Mouse (Mus musculus) liver, embryonic 14.5 days (tissue): Measurements from ENCODE around the gene Renbp. TPM values are rescaled to one million over a fixed set of nuclear protein-coding genes. Genes with fewer than 3 reads are reported as not detected.

Experiments used
- ATAC-seq: fragments of 200-750 bp; cut with Nextera tagmentation; 2 replicates; pipeline ENCODE4 v1.8.0; 2017; ENCODE audit warnings: moderate number of reproducible peaks, mild to moderate bottlenecking, moderate library complexity; ENCODE audit not compliant: insufficient read depth
- DNase-seq, 3 experiments: peaks; one replicate each; pipeline ENCODE4 v3.0.0-alpha.2; 2012 to 2013; ENCODE audit warnings: low read depth in 3 of 3, low spot score in 3 of 3
- H3K27ac ChIP-seq: fragments of 300-500 bp; sonication (generic); 2 replicates; pipeline ENCODE4 v1.5.1; 2014; ENCODE audit warnings: moderate library complexity, mild to moderate bottlenecking, control low read depth, inconsistent platforms
- H3K27me3 ChIP-seq: fragments of 300-500 bp; sonication (generic); 2 replicates; pipeline ENCODE4 v1.6.1; 2014; ENCODE audit warnings: mild to moderate bottlenecking, low read length, moderate library complexity; ENCODE audit not compliant: control insufficient read depth, insufficient read depth
- H3K36me3 ChIP-seq: fragments of 300-500 bp; sonication (generic); replicated peaks from 2 replicates; pipeline ENCODE4 v1.6.1; 2014; ENCODE audit warnings: low read depth; ENCODE audit not compliant: control insufficient read depth, insufficient read depth
- H3K4me1 ChIP-seq, 2 experiments: fragments of 200-500 bp in 1 of 2; fragments of 300-500 bp in 1 of 2; sonication (generic) in 1 of 2; replicated peaks; 2 replicates each; pipeline ENCODE4 v1.6.1; 2012 to 2014; ENCODE audit warnings: antibody characterized with exemption in 1 of 2, inconsistent platforms in 1 of 2, low read length in 1 of 2; ENCODE audit not compliant: control insufficient read depth in 2 of 2, insufficient read depth in 2 of 2
- H3K4me2 ChIP-seq: fragments of 300-500 bp; sonication (generic); 2 replicates; pipeline ENCODE4 v1.6.1; 2014; ENCODE audit warnings: low read depth, mild to moderate bottlenecking, control low read depth, moderate library complexity
- H3K4me3 ChIP-seq, 2 experiments: fragments of 200-500 bp in 1 of 2; fragments of 300-500 bp in 1 of 2; sonication (generic) in 1 of 2; 2 replicates each; pipeline ENCODE4 v1.5.1; 2012 to 2014; ENCODE audit warnings: low read depth in 2 of 2, low read length in 2 of 2, mild to moderate bottlenecking in 2 of 2, control low read depth in 1 of 2, inconsistent platforms in 1 of 2, moderate library complexity in 1 of 2; ENCODE audit not compliant: insufficient read depth in 1 of 2
- H3K9ac ChIP-seq: fragments of 300-500 bp; sonication (generic); replicated peaks from 2 replicates; pipeline ENCODE4 v1.6.1; 2014; ENCODE audit warnings: mild to moderate bottlenecking, control low read depth, moderate library complexity
- H3K9me3 ChIP-seq: fragments of 300-500 bp; sonication (generic); 2 replicates; pipeline ENCODE4 v1.6.1; 2016; ENCODE audit warnings: low read length, mixed read lengths; ENCODE audit not compliant: control insufficient read depth
- CTCF ChIP-seq: IDR thresholded peaks from 2 replicates; pipeline ENCODE4 v1.5.1; 2016; ENCODE audit warnings: antibody characterized with exemption, low read depth, control low read depth
- EP300 ChIP-seq: IDR thresholded peaks from 2 replicates; pipeline ENCODE4 v1.6.1; 2016; ENCODE audit warnings: antibody characterized with exemption, low read depth
- WGBS: fragments of 180-500 bp; shearing (Covaris S2); extraction: QIAGEN DNeasy Blood & Tissue Kit; methylation state at CpG from one replicate; pipeline ENCODE4 v1.1.7; 2014; ENCODE audit not compliant: insufficient replicate concordance; 5-methylcytosine and 5-hydroxymethylcytosine counted together
- polyA plus RNA-seq, 2 experiments: library from polyadenylated mRNA; depleted of rRNA in 1 of 2; stranded (reverse) in 1 of 2; unstranded in 1 of 2; fragments of >200 nt; fragmentation: Nextera tagmentation in 1 of 2; extraction: Ambion mirVana in 1 of 2; gene quantifications; 2 replicates each; pipeline versions ENCODE4 v1.2.1 to v1.2.3; 2012 to 2014

Renbp gene
- polyA plus RNA-seq, 2 experiments = 10.4 to 13.7 TPM

DNA sequence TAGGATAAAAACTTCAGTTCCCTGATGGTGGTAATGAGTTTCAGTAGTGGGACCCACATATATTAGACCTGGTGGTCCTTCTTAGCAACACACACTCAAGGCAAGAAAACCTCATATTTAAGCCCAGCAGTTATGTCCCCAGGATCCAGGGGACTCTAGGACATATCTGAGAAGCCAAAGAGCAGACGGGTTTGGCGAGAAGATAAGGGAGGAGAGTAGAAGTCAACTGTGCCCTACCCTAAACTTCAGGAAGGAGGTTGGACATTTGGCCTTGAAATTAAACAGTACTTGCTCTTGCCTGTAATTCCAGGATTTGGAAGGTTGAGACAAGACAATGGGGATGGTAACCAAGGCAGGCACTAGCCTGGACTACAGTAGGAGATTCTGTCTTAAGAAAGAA is 39.1 kb upstream of the Renbp start:
- TF ChIP-seq EP300 (peak; percentile 80), CTCF (no peak)
- Histone ChIP-seq H3K27ac (peak overlapping the region; percentile 88), H3K4me1 (peaks cover 26 to 30% of the 10 kb centered on the region in 2 experiments), H3K36me3 (no peaks in the 10 kb centered on the region), H3K9ac (peak overlapping the region; percentile 55), H3K9me3 (no peaks in the 10 kb centered on the region), H3K4me2 (peak overlapping the region; percentile 75), H3K27me3 (no peaks in the 10 kb centered on the region), H3K4me3 (no peak overlapping the region)
- DNase-seq (peak; percentile 67 to 72 (median 69)), ATAC-seq (peak; percentile 52)
- WGBS = 17% methylated on average over 2 of the region's 2 CpGs

DNA sequence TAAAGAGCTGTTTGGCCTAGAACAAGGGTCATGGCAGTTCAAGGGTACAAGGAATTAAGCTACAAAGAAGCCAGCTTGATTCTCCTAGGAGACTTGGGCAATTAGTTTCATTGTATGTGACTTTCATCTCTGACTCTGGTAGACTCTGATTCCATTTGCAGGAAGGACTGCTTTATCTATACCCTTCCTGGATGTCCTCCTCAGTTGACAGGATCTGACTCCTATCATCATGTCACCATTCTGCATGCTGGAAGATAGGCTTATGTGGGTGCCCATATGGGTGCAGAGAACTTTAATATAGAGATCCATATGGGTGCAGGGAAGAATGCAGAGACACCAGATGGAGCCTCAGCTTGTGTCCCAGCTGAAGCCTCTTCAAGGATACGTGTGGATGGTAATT is 38.5 kb upstream of the Renbp start:
- ATAC-seq = peak; percentile 29; the same call in 1 of the 2 replicates
- TF ChIP-seq EP300 (peak; percentile 56), CTCF (no peak)
- H3K27ac ChIP-seq = peak overlapping the region; percentile 88
- 40% methylated on average over 1 of the region's 1 CpGs for whole genome bisulfite sequencing
- peaks cover under 1% of the 10 kb centered on the region; the same call in 1 of the 2 replicates for H3K36me3 ChIP-seq
- H3K9me3 ChIP-seq = no peaks in the 10 kb centered on the region
- DNase-seq = no peak
- no peaks in the 10 kb centered on the region for H3K27me3 ChIP-seq
- peak overlapping the region; percentile 75 for H3K4me2 ChIP-seq
- H3K4me1 ChIP-seq = peaks cover 26 to 32% of the 10 kb centered on the region in 2 experiments
- peak overlapping the region; percentile 55 for H3K9ac ChIP-seq
- H3K4me3 ChIP-seq = no peak overlapping the region

DNA sequence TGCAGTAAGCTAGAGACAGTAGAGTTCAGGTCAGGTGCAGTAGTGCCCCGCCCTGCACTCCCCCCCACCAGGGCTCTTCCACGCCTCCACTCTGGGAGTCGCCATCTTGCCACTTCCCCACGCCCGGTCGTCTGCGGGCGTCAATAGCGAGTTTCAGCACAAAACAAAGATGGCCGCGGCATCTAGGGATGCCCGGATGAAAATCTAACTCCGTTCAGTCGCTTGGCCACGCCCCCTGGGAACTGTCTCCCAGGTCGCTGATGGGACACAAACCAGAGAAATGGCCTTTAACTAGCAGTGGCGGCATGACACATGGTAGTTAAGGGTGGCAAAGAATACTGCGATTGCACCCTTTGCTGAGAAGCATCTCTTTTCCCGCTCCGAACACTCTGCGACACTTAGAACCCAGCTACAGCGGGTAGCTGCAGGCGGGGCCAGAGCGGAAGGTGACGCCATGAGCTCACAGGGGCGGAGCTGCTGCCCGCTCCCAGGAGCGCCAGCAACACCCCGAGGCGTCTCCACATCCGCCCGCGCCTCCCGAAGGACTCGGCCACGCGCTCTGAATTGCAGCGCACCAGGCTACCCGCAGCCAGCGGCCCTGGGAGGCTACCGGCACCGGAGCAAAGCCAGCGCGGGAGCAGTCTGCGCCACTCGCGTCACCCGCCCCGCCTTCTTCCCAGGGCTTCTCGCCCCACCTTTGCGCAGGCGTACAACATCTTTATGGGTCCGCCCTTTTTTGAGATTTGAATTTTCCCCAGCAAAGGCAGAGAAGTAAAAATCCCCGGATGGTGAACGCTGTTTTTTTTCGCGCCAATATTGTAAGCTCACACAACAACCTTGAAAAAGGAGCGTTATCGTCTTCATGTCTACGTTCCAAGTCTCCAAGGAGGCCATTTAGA is 36.8 kb upstream of the Renbp start:
- Histone ChIP-seq H3K4me2 (peak overlapping the region; percentile 75), H3K36me3 (peaks cover 9% of the 10 kb centered on the region), H3K4me3 (peak overlapping the region; percentile 90 to 99), H3K27me3 (no peaks in the 10 kb centered on the region), H3K9me3 (no peaks in the 10 kb centered on the region), H3K4me1 (peaks cover 34 to 46% of the 10 kb centered on the region in 2 experiments), H3K27ac (peak overlapping the region; percentile 88), H3K9ac (peak overlapping the region; percentile 83)
- ATAC-seq (peak; percentile 71), DNase-seq (peak; percentile 78 to 85 (median 80))
- 9% methylated on average over 59 of the region's 60 CpGs for WGBS
- TF ChIP-seq CTCF (no peak), EP300 (0 out of 2 replicates have a peak, but pooled peaks have one; percentile 32)

DNA sequence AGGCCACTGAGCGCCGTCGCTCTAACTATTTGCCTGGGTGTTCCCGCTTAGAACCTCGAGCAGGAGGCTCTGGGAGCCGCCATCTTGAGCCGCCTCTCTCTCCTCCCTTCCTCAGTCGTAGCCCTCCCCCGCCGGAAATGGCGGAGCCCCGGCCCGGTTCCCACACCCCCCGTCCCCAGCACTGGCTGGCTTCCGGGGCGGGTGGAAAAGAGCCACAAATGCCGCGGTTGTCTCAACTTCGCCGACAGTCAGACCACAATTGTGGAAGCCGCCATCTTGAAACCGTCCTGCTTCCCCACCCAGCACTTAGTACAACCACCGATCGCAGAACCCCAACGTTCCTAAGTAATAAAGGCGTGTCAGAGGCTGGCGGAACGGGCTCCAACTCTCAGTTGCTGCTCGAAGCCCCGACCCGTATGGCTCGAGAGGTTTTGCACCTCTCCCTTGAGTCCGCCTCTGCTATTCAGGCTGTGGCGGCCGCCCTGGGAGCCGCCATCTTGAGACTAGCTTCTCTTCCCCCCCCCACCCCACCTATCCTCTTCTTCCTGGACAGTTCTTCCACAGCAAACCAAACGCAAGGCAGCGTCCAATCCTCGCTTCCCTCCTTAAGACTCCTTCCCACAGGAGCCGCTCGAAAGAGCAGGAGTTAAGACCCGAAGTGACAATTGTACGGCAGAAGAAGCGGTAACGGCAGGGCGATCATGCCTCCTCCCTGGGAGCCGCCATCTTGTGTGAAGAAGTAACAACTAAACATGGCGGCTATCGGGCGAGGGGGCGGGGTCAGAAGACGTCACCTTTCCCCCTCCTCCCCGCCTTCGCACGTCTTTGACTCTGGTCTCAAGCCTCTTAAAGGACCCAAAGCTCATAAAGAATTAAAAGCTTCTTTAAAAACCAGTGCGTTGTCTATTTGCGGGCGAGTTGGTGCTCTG is 35.9 kb upstream of the Renbp start, which contains the start of gene Hcfc1:
Gene Hcfc1, minus strand, starts transcription at position 110 of the 929 bp plus-strand sequence.
- Histone ChIP-seq H3K4me1 (peaks cover 27 to 43% of the 10 kb centered on the region in 2 experiments), H3K27me3 (no peaks in the 10 kb centered on the region), H3K4me3 (peak within 1 kb of the TSS; percentile 90 to 99), H3K9ac (peak within 1 kb of the TSS; percentile 83), H3K36me3 (peaks cover 15% of the 10 kb centered on the region), H3K9me3 (no peaks in the 10 kb centered on the region), H3K27ac (peak within 1 kb of the TSS; percentile 88), H3K4me2 (peak within 1 kb of the TSS; percentile 84)
- 12% methylated on average over 58 of the region's 58 CpGs for WGBS
- TF ChIP-seq EP300 = peak; percentile 28; the same call in 1 of the 2 replicates
- no peak for TF ChIP-seq CTCF
- peak; percentile 50 for ATAC-seq
- DNase-seq = peak; percentile 71 to 77 (median 72)
